Mouse (Mus musculus): ENCODE results near the gene Defb22.

GRCm38 (mm10) chr2:152500204-152500862 lies 10.4 kb upstream of the Defb22 start:
- TF ChIP-seq CTCF (IDR thresholded peaks at IDR 0.05; ENCODE audit: control insufficient read depth, insufficient read depth, insufficient read length): no peak
- TF ChIP-seq MYOD1 (IDR thresholded peaks at IDR 0.05; ENCODE audit: control insufficient read depth, insufficient read length, low read depth): no peak
- no peak for TF ChIP-seq USF1 (IDR thresholded peaks at IDR 0.05; ENCODE audit: low read depth)
- TF ChIP-seq MYOG (IDR thresholded peaks at IDR 0.05; ENCODE audit: control insufficient read depth, extremely low read depth, insufficient read length): no peak
- no peak for TF ChIP-seq MAX (IDR thresholded peaks at IDR 0.05)
- TF ChIP-seq CEBPB (IDR thresholded peaks at IDR 0.05; ENCODE audit: low read depth): no peak
- TF ChIP-seq FOSL1 (IDR thresholded peaks at IDR 0.05; ENCODE audit: insufficient read depth, low read length, poor library complexity, severe bottlenecking): no peak
